ENCODE assay signal across 8 mouse cellular contexts in genomic region chr8:106871328-106871926, GRCm38 (mm10). TPM values are rescaled to one million over a fixed set of nuclear protein-coding genes. Genes with fewer than 3 reads are reported as not detected.
DNase-seq lines count a peak whose midpoint lies in the region; ATAC-seq lines count a peak whose summit lies in the region.

No protein-coding gene starts in this region.

- under 1% methylated on average over 15 of the region's 15 CpGs for WGBS in kidney, embryonic 14.5 days
- 2% methylated on average over 15 of the region's 15 CpGs for WGBS in embryonic facial prominence, embryonic 11.5 days
- 1% methylated on average over 15 of the region's 15 CpGs for WGBS in hindbrain, embryonic 12.5 days

- H3K36me3 ChIP-seq in kidney, embryonic 14.5 days (ENCODE audit: control insufficient read depth, insufficient read depth, low read length): peaks cover 13% of the 10 kb centered on the region
- no peaks in the 10 kb centered on the region for H3K36me3 ChIP-seq in embryonic facial prominence, embryonic 11.5 days (replicated peaks; ENCODE audit: control insufficient read depth, insufficient read depth, low read depth, low read length)
- H3K36me3 ChIP-seq in hindbrain, embryonic 12.5 days: peaks cover 13% of the 10 kb centered on the region

- no peak overlapping the region for H3K27ac ChIP-seq in kidney, embryonic 14.5 days (ENCODE audit: low read depth, low read length)
- H3K27ac ChIP-seq in embryonic facial prominence, embryonic 11.5 days (replicated peaks; ENCODE audit: low read depth, low read length): no peak overlapping the region
- H3K27ac ChIP-seq in hindbrain, embryonic 12.5 days: 0 out of 2 replicates have a peak overlapping the region, but pooled peaks have one; percentile 30

- peak overlapping the region; percentile 98 for H3K4me2 ChIP-seq in kidney, embryonic 14.5 days (replicated peaks; ENCODE audit: low read depth, low read length)
- H3K4me2 ChIP-seq in embryonic facial prominence, embryonic 11.5 days (ENCODE audit: low read depth, low read length): peak overlapping the region; percentile 95
- peak overlapping the region; percentile 95 for H3K4me2 ChIP-seq in hindbrain, embryonic 12.5 days (replicated peaks)

- H3K9ac ChIP-seq in kidney, embryonic 14.5 days (ENCODE audit: low read depth, low read length): peak overlapping the region; percentile 60; the same call in 1 of the 2 replicates
- peak overlapping the region; percentile 47 for H3K9ac ChIP-seq in embryonic facial prominence, embryonic 11.5 days (replicated peaks; ENCODE audit: low read length)
- H3K9ac ChIP-seq in hindbrain, embryonic 12.5 days: peak overlapping the region; percentile 66

- ATAC-seq in kidney, embryonic 14.5 days (ENCODE audit: low FRiP score, low TSS enrichment): peak; percentile 11
- peak; percentile 42; the same call in 1 of the 2 replicates for ATAC-seq in embryonic facial prominence, embryonic 11.5 days (replicated peaks; ENCODE audit: insufficient number of reproducible peaks, low FRiP score, low TSS enrichment, low read depth)
- ATAC-seq in hindbrain, embryonic 12.5 days (ENCODE audit: low FRiP score): peak; percentile 53
- 0 out of 2 replicates have a peak, but pooled peaks have one; percentile 12 for ATAC-seq in megakaryocyte progenitor cell, adult 5-6 weeks (replicated peaks; ENCODE audit: poor library complexity)

- H3K4me3 ChIP-seq in kidney, embryonic 14.5 days (ENCODE audit: low read length): peak overlapping the region; percentile 54
- peak overlapping the region; percentile 46 for H3K4me3 ChIP-seq in embryonic facial prominence, embryonic 11.5 days (ENCODE audit: low read depth, low read length)
- peak overlapping the region; percentile 53 for H3K4me3 ChIP-seq in hindbrain, embryonic 12.5 days

- no peaks in the 10 kb centered on the region for H3K9me3 ChIP-seq in kidney, embryonic 14.5 days (ENCODE audit: control insufficient read depth, low read length)
- no peaks in the 10 kb centered on the region for H3K9me3 ChIP-seq in embryonic facial prominence, embryonic 11.5 days (replicated peaks; ENCODE audit: control insufficient read depth, low read length)
- H3K9me3 ChIP-seq in hindbrain, embryonic 12.5 days (replicated peaks): no peaks in the 10 kb centered on the region

- peaks cover 18% of the 10 kb centered on the region; the same call in 1 of the 2 replicates for H3K27me3 ChIP-seq in kidney, embryonic 14.5 days (ENCODE audit: control insufficient read depth, insufficient read depth, low read length)
- peaks cover 12% of the 10 kb centered on the region for H3K27me3 ChIP-seq in embryonic facial prominence, embryonic 11.5 days (ENCODE audit: control insufficient read depth, insufficient read depth, low read length)
- H3K27me3 ChIP-seq in hindbrain, embryonic 12.5 days: peaks cover 65% of the 10 kb centered on the region

- peaks cover 20% of the 10 kb centered on the region for H3K4me1 ChIP-seq in kidney, embryonic 14.5 days (ENCODE audit: control insufficient read depth, insufficient read depth, low read length)
- H3K4me1 ChIP-seq in embryonic facial prominence, embryonic 11.5 days (ENCODE audit: control insufficient read depth, insufficient read depth, low read length): peaks cover 9% of the 10 kb centered on the region
- peaks cover 26% of the 10 kb centered on the region for H3K4me1 ChIP-seq in hindbrain, embryonic 12.5 days

- DNase-seq in kidney, postnatal 14 days: no peak
- DNase-seq in embryonic facial prominence, embryonic 11.5 days (ENCODE audit: low spot score): peak; percentile 42
- DNase-seq in thymus, postnatal 25 days: no peak
- no peak for DNase-seq in urinary bladder, postnatal 36 days (ENCODE audit: low spot score in 2 of 2)
- no peak for DNase-seq in cerebellum, postnatal 14 days

RNA-seq across cellular contexts. Expression of gene Has3, which starts 1.4 kb away (rescaled TPM):
- polyA plus RNA-seq in kidney, embryonic 14.5 days (2014; fragmentation: Nextera tagmentation; extraction: Ambion mirVana): 1.2 and 1.3 TPM in 2 replicates
- polyA plus RNA-seq in embryonic facial prominence, embryonic 11.5 days (2014; fragmentation: Nextera tagmentation; extraction: Ambion mirVana): 0.18 and 0.31 TPM in 2 replicates
- polyA plus RNA-seq in hindbrain, embryonic 12.5 days (2016; fragmentation: Nextera tagmentation; extraction: Ambion mirVana): 0.22 and 0.27 TPM in 2 replicates
- not detected in 2 replicates for total RNA-seq in megakaryocyte progenitor cell, adult 5-6 weeks (2015)
- 0.37 and 0.54 TPM in 2 replicates for total RNA-seq in megakaryocyte progenitor cell, adult 5-6 weeks (2017)

RNA-seq across cellular contexts. Expression of gene Utp4, which starts 22.0 kb away (rescaled TPM):
- 72.7 and 92.6 TPM in 2 replicates for polyA plus RNA-seq in kidney, embryonic 14.5 days (2014; fragmentation: Nextera tagmentation; extraction: Ambion mirVana)
- polyA plus RNA-seq in embryonic facial prominence, embryonic 11.5 days (2014; fragmentation: Nextera tagmentation; extraction: Ambion mirVana): 90.3 and 93.0 TPM in 2 replicates
- polyA plus RNA-seq in hindbrain, embryonic 12.5 days (2016; fragmentation: Nextera tagmentation; extraction: Ambion mirVana): 49.0 TPM in 2 replicates
- 66.8 and 76.6 TPM in 2 replicates for total RNA-seq in megakaryocyte progenitor cell, adult 5-6 weeks (2015)
- 47.4 and 53.2 TPM in 2 replicates for total RNA-seq in megakaryocyte progenitor cell, adult 5-6 weeks (2017)
